Mouse (Mus musculus): ENCODE measurements around the gene Npff.

Gene Npff

GRCm38 (mm10) chr15:102524892-102525485 is at the start of gene Npff:
Gene Npff, minus strand, starts transcription at chr15:102524942.
- CTCF ChIA-PET = no interaction called here

- CTCF ChIA-PET = no interaction called here
These were observed 47.3 kb upstream of the Npff start for GRCm38 (mm10) chr15:102572081-102572480.

GRCm38 (mm10) chr15:102567849-102568248 is 43.1 kb upstream of the Npff start:
- CTCF ChIA-PET = no interaction called here

GRCm38 (mm10) chr15:102563681-102564080 is 38.9 kb upstream of the Npff start:
- CTCF ChIA-PET = no interaction called here

- CTCF ChIA-PET = no interaction called here
These were observed 38.3 kb upstream of the Npff start for GRCm38 (mm10) chr15:102563061-102563460.

GRCm38 (mm10) chr15:102562491-102562890 is 37.7 kb upstream of the Npff start:
- CTCF ChIA-PET = no interaction called here

- CTCF ChIA-PET = no interaction called here
These were observed 32.8 kb upstream of the Npff start for GRCm38 (mm10) chr15:102557580-102557979.

- CTCF ChIA-PET = no interaction called here
These were observed 30.8 kb upstream of the Npff start for GRCm38 (mm10) chr15:102555581-102555980.

GRCm38 (mm10) chr15:102552599-102552998 is 27.9 kb upstream of the Npff start:
- CTCF ChIA-PET = interaction anchor here (0.6 to 0.7 kb wide), 3 partner anchors 17 to 183 kb away, joined by 3 to 11 read pairs (median 5); no protein-coding TSS in a partner anchor

- CTCF ChIA-PET = interaction anchor here (0.5 kb wide), 1 partner anchor 143 kb away, joined by 3 read pairs; no protein-coding TSS in a partner anchor
These were observed 22.7 kb upstream of the Npff start for GRCm38 (mm10) chr15:102547478-102547877.

- CTCF ChIA-PET = interaction anchor here (0.5 kb wide), 1 partner anchor 143 kb away, joined by 3 read pairs; no protein-coding TSS in a partner anchor
These were observed 22.1 kb upstream of the Npff start for GRCm38 (mm10) chr15:102546677-102547427.

GRCm38 (mm10) chr15:102546246-102546645 is 21.5 kb upstream of the Npff start:
- CTCF ChIA-PET = no interaction called here

- CTCF ChIA-PET = no interaction called here
These were observed 20.1 kb upstream of the Npff start for GRCm38 (mm10) chr15:102544801-102545200.

- CTCF ChIA-PET = interaction anchor here (0.5 to 0.6 kb wide), 2 partner anchors 34 to 391 kb away, joined by 3 to 5 read pairs; no protein-coding TSS in a partner anchor
These were observed 9.2 kb upstream of the Npff start for GRCm38 (mm10) chr15:102533926-102534325.

- CTCF ChIA-PET = interaction anchor here (1.0 kb wide), 1 partner anchor 61 kb away, joined by 4 read pairs; no protein-coding TSS in a partner anchor
These were observed 7.6 kb upstream of the Npff start for GRCm38 (mm10) chr15:102532106-102532900.

- CTCF ChIA-PET = interaction anchor here (0.6 kb wide), 1 partner anchor 258 kb away, joined by 3 read pairs; no protein-coding TSS in a partner anchor
These were observed 6.8 kb upstream of the Npff start for GRCm38 (mm10) chr15:102531586-102531985.

- CTCF ChIA-PET = no interaction called here
These were observed 5.8 kb upstream of the Npff start for GRCm38 (mm10) chr15:102530566-102530965.

GRCm38 (mm10) chr15:102528396-102528795 is 3.7 kb upstream of the Npff start:
- CTCF ChIA-PET = no interaction called here

GRCm38 (mm10) chr15:102527936-102528335 is 3.2 kb upstream of the Npff start:
- CTCF ChIA-PET = interaction anchor here (0.6 to 0.7 kb wide), 2 partner anchors 42 to 301 kb away, joined by 4 to 6 read pairs; no protein-coding TSS in a partner anchor

- CTCF ChIA-PET = interaction anchor here (0.5 to 0.6 kb wide), 3 partner anchors 24 to 229 kb away, joined by 4 to 6 read pairs (median 4); no protein-coding TSS in a partner anchor
These were observed 1.6 kb upstream of the Npff start for GRCm38 (mm10) chr15:102526111-102527002.

- CTCF ChIA-PET = no interaction called here
These were observed 3.3 kb downstream of the Npff start for GRCm38 (mm10) chr15:102521480-102521879.

All from spleen, embryonic (tissue).